Mouse (Mus musculus) B cell, adult 2 months (primary cell): ENCODE data around the gene Stat5a.

ENCODE experiments used
- DNase-seq, 2 experiments: peaks; one replicate each; pipeline ENCODE4 v3.0.0; 2022

The Stat5a gene

DNA sequence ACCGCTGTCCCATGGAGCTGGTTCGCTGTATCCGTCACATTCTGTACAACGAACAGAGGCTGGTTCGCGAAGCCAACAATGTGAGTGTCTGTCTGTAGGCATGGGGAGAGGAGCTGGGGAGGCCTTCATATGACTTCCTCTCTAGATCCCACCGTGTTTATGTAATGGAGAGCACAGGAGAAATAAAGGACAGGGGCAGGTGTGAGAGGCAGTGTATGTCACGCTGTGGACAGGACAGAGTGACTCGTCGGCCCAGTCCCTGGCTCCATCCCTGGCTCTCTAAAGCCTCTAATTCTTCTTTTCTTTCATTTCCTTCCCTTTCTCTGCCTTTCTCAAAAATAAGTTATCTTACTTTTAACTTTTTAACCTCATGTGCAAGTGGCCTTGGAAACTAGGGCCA is 4.0 kb downstream of the Stat5a start:
- no peak for DNase-seq

DNA sequence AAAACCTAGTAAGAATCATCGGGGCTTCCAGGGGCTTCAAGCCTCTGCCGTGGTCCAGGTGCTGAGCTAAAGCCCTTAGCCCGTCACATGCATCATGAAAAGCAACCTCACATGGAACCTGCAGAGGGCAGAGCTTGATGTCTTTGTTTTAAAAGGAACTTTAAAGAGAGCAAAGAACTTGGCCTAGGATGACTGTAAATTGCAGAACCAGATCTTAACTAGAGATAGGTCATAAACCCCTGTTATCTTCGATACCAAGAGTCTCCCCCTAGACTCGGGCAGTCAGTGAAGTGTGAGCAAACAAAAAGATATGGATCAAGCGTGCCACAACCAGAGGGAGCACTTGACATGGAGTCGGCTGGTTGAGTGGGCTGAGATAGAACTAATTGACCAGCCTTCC is 6.5 kb downstream of the Stat5a start:
- DNase-seq: no peak

DNA sequence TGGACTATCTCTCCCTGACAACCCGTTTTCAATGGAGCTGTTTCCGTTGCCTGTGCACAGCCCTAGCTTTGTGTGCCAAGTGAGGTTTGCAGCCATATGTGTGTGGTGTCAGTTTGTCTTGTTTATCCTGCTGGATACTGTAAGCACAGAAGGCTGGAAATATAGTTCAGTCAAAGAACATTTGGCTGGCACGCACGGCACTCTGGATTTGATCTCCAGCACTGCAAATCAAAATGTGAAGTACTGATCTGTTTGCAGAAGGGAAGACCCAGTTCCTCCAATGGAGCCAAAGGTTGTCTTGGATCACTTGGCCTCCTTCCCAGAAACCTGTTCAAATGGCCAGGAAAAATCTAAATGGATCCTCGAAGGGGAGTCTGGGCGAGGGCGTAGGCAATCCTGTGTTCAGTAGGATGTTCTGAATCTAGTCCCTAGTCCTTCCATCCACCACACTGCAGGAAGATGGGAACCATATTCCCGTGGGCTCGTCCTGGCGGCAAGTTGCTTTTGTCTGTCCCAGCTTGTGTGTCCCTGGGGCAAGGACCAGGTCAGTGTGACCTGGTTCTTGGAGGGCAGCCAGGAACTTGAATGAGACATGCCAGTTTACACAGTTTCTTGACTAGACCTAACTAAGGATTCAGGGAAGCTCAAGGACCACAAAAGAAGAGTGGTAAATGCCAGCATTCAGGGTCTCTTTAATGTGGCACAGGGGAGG is 11.3 kb downstream of the Stat5a start:
- no peak for DNase-seq

DNA sequence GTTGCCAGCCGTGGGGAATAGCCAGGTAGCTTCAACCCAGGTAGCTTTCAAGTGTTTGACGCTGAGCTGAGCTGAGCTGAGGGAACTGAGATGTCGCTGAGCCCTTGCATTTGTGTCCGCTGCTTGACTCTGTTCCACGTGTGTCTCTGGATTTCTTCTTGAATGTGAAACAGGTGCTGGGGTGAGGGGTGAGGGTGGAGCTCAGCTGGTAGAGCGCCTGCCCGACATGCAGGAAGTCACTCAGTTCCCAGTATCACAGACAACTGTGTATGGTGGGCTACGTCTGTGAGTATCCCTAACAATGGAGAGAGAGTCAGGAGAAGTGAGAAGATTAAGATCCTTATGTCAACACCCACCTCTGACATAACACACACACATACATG is 11.8 kb downstream of the Stat5a start:
- DNase-seq: no peak

DNA sequence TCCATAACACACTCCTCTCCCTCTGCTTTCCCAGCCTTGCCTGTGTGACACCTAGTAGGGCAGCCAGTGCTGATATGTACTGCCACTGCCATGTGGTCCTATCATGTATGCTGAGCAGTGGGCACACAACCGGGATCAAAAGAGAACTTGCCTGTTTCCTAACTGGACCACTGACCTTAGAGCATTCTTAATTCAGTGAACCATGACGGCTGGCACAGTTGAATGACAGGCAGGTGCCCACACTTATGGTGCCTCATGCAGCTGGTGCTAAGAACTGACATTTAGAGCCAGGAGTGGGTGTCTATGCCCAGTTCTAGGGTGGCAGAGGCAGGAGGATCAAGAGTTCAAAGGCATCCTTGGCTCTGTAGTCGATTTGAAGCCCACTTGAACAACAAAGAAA is 16.6 kb downstream of the Stat5a start:
- DNase-seq: no peak

DNA sequence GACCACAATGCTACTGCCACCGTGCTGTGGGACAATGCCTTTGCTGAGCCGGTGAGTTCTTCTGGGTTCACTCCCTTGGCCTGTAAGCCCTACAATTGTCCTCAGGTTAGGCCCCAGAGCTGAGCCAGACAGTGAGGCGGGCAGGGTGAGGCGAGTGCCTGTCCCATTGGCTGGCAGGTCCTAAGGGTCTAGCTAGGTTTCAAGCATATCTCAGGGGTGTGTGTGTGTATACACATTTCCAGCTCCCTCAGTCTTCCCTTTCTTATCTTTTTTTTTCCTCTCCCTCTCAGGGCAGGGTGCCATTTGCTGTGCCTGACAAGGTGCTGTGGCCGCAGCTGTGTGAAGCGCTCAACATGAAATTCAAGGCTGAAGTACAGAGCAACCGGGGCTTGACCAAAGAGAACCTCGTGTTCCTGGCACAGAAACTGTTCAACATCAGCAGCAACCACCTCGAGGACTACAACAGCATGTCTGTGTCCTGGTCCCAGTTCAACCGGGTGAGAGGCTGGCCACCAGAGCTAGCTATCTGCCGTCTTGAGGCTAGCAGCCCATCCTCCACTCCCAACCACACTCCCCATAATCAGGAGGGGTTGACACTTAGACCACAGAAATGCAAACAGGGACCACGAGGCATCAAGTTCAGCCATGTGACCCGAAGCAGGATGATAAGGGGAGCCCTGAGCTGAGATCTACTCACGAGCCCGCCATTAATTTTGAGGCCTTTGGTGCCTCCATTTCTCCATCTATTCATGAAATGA is 20.3 kb downstream of the Stat5a start:
- no peak for DNase-seq

DNA sequence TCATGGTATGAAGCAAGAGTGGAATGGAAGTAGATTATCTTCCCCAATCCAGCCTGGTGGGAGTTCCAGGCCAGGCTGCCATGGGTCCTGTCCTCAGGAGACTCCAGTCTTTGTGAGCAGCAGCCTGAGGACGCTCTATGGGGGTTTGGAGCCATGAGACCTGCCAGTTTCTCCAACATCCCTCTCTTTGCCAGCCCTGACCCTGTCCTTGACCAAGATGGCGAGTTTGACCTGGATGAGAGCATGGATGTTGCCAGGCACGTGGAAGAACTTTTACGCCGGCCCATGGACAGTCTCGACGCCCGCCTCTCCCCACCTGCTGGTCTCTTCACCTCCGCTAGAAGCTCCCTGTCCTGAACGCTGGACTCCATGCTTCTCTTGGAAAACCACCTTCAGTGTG is 24.5 kb downstream of the Stat5a start:
- no peak for DNase-seq

DNA sequence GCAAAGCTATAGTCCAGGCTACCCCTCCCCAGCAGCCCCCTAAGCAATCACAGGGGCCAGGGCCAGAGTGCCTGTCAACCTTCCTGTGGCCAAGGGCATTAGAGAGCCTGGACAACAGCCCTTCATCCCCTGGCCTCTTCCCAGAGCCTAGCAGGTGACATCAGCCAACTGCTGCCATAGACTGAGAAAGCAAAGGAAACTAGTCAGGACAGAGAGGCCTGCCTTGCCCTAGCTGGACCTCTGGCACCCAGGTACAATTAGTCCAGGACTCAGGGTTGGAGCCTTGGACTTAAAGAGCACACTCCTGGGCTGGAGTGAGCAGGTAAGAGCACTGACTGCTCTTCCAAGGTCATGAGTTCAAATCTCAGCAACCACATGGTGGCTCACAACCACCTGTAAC is 26.3 kb downstream of the Stat5a start:
- DNase-seq: no peak

DNA sequence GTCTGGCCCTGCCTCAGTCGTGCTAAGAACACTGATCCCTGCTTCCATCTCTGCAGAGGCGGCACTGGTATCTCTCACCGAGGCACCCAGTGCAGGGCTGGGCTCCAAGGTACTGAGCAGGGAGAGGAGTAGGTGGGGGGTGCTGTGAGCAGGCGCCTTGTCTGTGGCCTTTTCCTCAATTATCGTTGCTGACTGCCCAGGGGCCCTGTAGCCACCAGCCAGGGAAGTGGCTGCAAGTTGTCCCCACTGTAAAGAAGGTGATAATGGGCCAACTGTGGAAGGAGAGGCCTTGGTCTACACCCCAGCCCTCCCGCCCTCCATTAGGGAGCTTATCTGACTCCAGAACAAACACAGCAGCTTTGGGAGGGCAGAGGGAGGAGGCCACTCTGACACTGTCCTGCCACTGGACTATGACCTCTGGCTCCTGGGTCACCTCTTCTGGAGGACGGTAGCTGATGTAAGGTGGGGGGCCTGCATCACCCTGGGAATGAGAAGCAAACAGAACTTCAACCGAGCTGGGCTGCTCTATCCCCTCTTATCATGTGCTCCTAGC is 27.1 kb downstream of the Stat5a start:
- DNase-seq: no peak

DNA sequence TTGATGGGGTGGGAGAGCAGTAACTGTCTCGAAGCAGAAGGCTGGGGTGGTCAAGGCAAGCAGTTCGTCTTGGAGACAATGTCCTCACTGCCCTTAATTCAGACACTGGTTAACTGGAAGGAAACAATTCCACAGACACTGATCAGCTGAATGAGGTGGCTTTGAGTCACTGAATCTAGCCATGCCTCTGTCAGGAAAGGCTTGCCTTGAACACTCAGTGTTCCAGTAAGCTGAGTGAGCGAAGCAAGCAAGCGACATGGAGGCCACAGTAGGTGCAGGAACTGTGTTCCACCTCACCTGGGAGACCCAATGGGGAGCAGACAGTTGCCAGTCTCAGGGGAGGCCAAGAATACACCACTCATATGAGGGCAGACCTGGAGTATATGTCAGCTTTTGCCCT is 28.1 kb downstream of the Stat5a start:
- no peak for DNase-seq

DNA sequence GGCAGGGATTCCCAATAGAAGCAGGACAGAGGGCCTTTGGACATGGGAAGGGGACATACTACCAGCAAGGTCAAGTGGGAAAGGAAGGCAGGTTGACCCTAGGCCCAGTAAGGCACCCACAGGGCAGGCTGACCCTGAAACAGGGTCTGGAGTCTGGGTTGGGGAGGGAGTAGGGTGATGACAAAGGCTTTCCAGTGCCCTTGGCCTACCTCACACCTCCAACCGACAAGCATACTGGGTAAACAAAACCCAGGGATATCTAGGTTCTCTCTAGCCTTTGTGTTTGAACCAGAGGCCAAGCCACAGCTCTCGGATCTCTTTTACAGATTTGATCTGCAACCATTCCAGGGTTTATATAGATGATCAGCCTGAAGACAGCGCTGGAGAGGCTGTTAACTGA is 28.6 kb downstream of the Stat5a start:
- DNase-seq: no peak

DNA sequence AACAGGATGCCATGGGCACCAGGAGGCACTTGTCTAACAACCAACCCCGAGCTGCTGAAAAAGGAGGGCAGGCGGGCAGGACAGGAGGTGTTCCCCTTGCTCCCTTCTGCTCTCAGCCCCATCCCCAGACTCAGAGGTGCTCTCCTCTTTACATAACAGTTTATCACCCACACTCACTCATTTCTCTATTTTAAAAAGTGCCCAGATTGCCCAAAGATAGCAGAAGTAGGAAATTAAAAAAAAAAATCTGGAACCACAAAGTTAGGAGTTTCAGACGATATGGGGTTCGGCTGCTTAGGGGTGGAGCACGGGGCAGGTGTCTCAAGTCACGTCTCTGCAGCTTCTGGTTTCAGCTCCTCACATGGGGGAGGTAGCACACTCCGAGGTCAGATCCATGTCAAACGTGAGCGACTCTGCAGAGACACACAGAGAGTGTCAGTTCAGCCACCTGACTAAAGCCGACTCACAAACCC is 29.2 kb downstream of the Stat5a start:
- DNase-seq: no peak

DNA sequence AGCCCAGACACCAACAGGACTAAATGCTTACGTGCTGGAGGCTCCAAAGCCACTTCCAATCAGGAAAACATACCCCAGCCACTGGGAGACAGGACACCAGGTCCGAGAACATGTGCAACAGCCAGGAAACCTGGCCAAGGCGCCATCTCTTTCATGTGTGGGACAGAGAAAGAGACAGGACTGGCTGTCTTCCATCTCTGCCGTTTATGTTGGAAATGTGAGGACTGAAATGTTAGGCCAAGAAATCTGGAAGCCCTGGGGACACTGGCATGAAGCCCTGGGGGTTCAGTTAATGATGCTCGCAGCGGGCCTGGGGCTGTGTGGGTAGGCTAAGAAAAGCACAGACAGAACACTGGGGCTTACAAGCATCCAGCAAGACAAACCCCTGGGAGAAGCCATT is 31.3 kb downstream of the Stat5a start:
- no peak for DNase-seq

DNA sequence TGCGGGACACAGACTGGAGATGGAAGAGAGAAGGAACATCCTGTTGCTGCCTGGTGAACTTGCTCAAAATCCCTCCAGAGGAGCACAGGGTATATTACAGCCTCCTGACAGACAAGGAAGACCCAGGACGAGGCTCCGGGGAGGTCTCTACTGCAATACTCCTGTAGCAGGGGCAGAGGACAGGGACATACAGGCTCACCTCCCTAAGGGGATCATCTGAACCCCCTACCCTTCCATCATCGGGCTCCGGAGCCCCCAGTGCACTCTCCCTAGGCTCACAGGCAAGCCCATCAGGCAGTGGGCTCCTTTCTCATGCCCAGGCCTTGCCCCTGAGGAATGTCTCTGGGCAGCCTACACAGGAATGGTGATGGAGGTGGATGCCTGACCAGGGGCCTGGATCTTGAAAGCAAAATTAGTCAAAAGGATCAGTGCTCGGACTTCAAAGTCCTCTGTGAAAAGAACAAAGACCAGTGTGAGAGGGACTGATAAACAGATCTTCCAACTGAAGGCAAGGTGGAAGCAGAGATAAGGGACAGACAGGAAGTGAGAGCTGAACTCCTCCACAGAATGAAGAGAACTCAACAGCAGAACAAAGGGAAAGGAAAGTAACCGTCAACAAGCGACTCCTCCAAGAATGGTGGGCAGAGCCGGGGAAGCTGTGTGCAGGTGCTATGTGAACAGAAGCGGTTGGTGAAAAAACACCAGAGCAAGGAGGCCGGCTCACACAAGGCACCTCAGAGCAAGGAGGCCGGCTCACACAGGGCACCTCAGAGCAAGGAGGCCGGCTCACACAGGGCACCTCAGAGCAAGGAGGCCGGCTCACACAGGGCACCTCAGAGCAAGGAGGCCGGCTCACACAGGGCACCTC is 32.3 kb downstream of the Stat5a start:
- DNase-seq: no peak

DNA sequence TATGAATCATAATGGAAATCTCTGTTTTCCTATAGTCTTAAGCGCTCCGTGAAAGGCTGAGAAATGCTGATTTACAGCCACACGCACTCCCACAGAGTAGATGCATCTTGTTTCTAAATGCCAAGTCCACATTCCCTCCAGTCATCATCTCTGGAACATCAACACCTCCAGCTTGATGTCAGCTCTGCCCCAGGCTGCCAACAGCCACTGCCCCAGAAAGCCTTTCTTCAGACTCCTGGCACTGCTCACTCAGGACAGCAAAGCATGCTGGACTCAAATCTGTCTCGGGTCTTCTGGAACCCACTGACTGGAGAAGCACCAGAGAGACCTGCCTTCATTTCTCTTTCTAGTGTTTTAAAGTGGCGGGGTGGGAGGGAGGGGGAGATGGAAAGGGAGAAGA is 33.3 kb downstream of the Stat5a start:
- no peak for DNase-seq

DNA sequence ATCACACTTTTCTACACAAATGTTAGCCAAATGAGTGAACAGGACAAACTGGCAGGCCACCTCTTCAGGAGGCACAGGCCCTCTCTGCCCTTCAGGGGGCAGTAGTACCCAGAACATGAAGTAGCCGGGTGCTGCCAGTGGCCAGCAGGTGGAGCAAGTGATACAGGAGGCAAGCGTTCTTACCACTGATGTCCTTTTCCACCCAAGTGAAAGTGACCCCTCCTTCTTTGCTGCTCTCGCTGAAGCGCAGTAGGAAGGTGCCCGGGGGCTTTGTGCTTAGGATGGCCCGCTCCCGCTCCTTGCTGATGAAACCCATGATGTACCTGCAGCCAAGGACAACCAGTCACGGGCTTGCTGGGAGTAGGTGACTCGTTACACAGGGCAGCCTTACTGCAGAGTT is 34.3 kb downstream of the Stat5a start:
- peak; percentile 92 to 94 for DNase-seq

DNA sequence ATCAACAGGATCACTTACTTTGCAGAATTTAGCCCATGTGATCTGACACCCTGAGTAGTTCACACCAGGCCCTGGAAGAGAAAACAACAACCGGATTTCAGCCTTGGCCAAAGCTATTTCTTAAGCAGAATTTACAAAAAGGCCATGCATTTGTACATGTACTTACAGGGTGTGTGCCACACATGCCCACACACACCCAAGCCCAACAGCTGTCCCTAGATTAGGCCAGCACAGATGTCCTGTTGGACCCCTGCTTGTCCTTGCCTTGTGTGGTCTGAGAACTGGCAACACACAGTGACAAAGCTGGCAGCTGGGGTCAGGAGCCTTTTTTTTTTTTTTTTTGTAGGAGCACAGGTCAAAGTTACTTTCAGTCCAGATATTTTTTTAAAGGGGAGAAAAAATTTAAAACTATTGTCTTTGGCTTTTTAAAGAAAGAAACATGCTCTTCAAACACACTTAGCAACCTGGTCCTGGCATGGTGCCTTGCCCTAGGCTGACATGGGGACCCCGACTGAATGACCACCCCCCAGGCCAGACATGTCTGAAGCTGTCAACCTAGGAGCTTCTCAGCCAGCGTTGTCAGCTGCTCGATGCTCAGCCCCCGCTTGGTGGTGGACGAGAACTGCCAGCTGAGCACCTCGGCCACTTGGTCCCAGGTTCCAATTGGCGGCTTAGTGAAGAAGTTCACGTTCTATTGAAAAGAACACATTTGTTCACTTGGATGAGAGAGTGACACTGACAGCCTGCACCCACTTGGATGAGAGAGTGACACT is 35.2 kb downstream of the Stat5a start:
- DNase-seq: no peak

DNA sequence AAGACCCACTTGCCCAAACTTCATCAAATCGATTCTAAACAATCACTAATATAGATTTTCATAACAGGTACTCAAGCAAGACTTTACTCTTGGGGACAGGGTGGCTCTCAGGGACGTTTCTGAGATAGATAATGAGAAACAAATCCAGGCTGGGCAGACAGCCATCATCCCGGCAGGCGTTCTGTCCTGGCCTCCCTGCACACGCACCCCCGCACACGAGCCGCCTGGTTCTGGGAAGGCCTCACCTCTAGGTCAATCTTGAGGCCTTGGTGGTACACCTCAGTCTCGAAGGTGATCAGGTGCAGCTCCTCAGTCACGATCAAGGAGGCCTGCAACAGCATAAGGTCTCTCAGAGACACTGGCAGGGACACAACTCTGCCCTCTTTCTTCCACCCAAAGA is 36.9 kb downstream of the Stat5a start:
- no peak for DNase-seq

DNA sequence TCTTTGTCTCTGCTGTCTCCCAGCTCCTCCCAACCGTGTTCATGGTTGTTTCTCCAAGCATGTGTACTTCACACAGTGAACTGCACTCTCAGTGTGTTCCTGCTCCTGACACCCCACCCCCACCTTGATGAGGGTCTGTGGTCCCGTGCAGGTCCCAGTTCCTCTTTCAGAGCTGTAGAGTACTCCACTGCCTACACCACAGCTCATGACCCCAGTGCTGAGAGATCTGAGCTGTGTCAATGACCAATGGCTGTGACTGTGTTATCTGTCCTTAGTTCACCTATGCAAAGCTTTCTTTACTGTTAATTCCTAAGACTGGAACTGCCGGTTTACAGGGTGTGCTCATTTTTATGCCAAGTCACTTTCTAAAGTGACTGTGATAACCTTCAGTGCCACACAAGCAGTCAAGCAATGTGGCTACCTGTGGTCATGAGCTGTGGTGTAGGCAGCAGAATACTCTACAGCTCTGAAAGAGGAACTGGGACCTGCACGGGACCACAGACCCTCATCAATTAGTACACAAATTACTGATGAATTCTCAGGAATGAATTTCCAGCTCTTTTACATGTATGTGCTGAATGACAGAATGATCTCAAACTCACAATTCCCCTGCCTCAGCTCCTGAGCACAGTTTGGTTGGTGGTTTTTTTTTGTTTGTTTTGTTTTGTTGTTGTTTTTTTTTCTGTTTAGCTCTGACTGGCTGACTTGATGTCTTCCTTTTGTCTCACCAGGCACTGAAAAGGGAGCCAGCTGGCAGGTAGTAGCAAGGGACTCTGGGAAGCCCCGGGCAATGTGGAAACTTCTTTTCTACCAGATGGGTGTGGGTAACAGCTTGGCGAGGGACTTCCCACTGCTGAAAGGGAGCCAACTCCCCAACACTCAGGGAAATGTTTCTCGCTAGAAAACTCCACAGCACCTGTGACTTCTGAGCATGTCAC is 38.4 kb downstream of the Stat5a start:
- no peak for DNase-seq

DNA sequence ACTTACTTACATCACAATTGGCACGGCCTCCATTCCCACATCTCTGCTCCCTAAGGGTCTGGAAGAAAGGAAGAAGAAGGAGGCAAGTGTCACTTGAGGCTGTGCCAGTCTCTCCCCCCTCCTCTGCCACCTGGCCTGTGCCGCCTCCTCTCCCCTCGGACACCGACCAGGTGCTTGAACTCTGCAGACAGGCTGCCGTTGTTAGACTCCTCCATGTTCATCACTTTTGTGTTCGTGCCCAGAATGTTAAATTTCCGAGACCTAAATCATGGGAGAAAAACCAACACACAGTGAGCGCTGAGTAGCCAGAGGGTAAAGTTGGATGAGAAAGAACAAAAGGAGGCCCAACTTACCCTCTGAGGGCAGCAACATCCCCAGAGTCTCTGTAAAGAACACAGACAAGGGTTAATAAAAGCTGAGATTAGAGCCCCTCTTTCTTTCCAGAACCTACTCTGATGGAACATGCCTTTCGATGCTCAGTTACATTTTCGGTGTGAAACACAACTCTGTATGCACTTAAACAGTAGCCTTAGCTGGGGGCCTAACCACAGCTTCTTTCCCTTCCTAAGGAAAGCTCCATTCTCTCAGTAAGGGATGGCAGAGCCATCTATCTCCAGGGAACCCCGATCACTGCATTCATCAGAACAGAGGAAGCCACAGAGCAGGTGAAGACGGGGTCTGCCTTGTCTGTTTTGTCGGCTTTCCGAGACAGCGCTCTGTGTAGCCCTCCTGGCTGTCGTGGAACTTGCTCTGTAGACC is 39.5 kb downstream of the Stat5a start:
- no peak for DNase-seq
